Mouse (Mus musculus): Measurements from ENCODE around the gene Capns1. TPM values are rescaled to one million over a fixed set of nuclear protein-coding genes. Genes with fewer than 3 reads are reported as not detected.
A peak's percentile ranks its signal among the peaks of the same experiment; 100 is the strongest.
"Not testable (repeated sequence)": the region's sequence is repeated elsewhere in the genome, so short reads cannot be mapped to it uniquely, and the experiment has no call there.

Gene Capns1
- polyA plus RNA-seq, 1 experiment from 2014 or later = 83.7 TPM

GRCm38 (mm10) chr7:30184641-30185348, 13.8 kb downstream of the Capns1 start:
- no peak overlapping the region for H3K27ac ChIP-seq
- no peak overlapping the region for H3K4me3 ChIP-seq (replicated peaks)
- H3K4me2 ChIP-seq (replicated peaks) = peak overlapping the region; percentile 53
- no peak for ATAC-seq
- H3K36me3 ChIP-seq = peaks cover 22% of the 10 kb centered on the region
- H3K27me3 ChIP-seq (replicated peaks) = no peaks in the 10 kb centered on the region
- no peaks in the 10 kb centered on the region for H3K9me3 ChIP-seq
- H3K9ac ChIP-seq = no peak overlapping the region; the same call in 1 of the 2 replicates
- WGBS = 75% methylated on average over 13 of the region's 13 CpGs
- H3K4me1 ChIP-seq (replicated peaks) = peaks cover 13% of the 10 kb centered on the region; the same call in 1 of the 2 replicates

DNA sequence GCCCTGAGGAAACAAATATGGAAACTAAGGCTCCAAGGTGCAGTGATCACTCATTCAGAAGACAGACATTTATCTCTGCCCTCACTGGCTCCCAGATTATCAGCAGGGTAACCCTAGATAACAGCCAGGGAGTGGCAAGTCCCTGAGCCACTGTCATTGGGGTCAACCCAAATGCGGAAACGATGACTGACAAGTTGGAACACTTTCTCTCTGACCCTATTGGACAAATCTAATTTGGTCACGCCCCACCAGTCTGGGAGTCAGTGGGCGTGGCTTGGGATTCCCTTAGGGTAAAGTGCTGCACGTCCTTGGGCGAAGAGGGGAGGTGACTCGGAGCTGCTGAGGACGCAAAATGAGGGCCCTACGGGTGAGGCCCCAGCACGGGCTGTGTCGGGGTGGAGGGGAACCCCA, 14.7 kb downstream of the Capns1 start, which contains the start of gene Cox7a1:
Cox7a1 (plus strand) TSS at position 266 of the 411 bp plus-strand sequence.
- WGBS = 0% methylated on average over 11 of the region's 11 CpGs
- Histone ChIP-seq H3K27ac (peak within 1 kb of the TSS; percentile 58), H3K9ac (peak within 1 kb of the TSS; percentile 31; the same call in 1 of the 2 replicates)

DNA sequence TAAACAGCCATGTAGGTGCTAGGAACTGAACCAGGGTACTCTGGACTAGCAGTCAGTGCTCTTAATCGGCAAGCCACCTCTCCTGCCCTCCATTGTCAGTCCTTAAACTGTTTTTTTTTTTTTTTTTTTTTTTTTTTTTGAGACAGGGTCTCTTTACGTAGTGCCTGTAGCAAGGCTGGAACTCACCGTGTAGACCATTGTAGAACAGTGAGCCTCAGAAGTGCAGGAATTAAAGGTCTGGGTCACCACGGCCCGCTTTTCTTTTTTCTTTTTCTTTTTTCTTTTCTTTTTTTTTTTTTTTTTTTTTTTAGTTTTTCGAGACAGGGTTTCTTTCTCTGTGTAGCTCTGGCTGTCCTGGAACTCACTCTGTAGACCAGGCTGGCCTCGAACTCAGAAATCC, 15.4 kb downstream of the Capns1 start:
- H3K4me1 ChIP-seq (replicated peaks) = peaks cover 13% of the 10 kb centered on the region; the same call in 1 of the 2 replicates

More for the DNA sequence above, 14.7 kb downstream of the Capns1 start, which contains the start of gene Cox7a1:
- Histone ChIP-seq H3K9me3 (no peaks in the 10 kb centered on the region), H3K27me3 (replicated peaks) (no peaks in the 10 kb centered on the region), H3K4me2 (replicated peaks) (peak within 1 kb of the TSS; percentile 53), H3K4me3 (replicated peaks) (peak within 1 kb of the TSS; percentile 17), H3K4me1 (replicated peaks) (peaks cover 13% of the 10 kb centered on the region; the same call in 1 of the 2 replicates), H3K36me3 (peaks cover 22% of the 10 kb centered on the region)
- ATAC-seq = peak; percentile 88

GRCm38 (mm10) chr7:30181929-30182328, 16.7 kb downstream of the Capns1 start:
- peaks cover 19% of the 10 kb centered on the region for H3K36me3 ChIP-seq
- H3K4me3 ChIP-seq (replicated peaks); H3K4me2 ChIP-seq (replicated peaks); H3K27me3 ChIP-seq (replicated peaks); H3K9me3 ChIP-seq; ATAC-seq; H3K9ac ChIP-seq; H3K27ac ChIP-seq: not testable (repeated sequence)
- 92% methylated on average over 10 of the region's 10 CpGs for WGBS
- peaks cover 13% of the 10 kb centered on the region; the same call in 1 of the 2 replicates for H3K4me1 ChIP-seq (replicated peaks)

More for the DNA sequence above, 15.4 kb downstream of the Capns1 start:
- H3K27ac ChIP-seq; H3K4me3 ChIP-seq (replicated peaks); H3K4me2 ChIP-seq (replicated peaks); H3K9ac ChIP-seq; H3K9me3 ChIP-seq; ATAC-seq; H3K27me3 ChIP-seq (replicated peaks): not testable (repeated sequence)
- 72% methylated on average over 7 of the region's 7 CpGs for WGBS
- peaks cover 24% of the 10 kb centered on the region for H3K36me3 ChIP-seq

GRCm38 (mm10) chr7:30181308-30181707, 17.3 kb downstream of the Capns1 start:
- Histone ChIP-seq H3K36me3 (peaks cover 13% of the 10 kb centered on the region), H3K4me3 (replicated peaks) (no peak overlapping the region), H3K4me2 (replicated peaks) (no peak overlapping the region), H3K27me3 (replicated peaks) (no peaks in the 10 kb centered on the region), H3K4me1 (replicated peaks) (peaks cover 13% of the 10 kb centered on the region; the same call in 1 of the 2 replicates), H3K9ac (no peak overlapping the region), H3K27ac (no peak overlapping the region), H3K9me3 (no peaks in the 10 kb centered on the region)
- WGBS = 3% methylated on average over 4 of the region's 4 CpGs
- 0 out of 2 replicates have a peak, but pooled peaks have one; percentile 9 for ATAC-seq

DNA sequence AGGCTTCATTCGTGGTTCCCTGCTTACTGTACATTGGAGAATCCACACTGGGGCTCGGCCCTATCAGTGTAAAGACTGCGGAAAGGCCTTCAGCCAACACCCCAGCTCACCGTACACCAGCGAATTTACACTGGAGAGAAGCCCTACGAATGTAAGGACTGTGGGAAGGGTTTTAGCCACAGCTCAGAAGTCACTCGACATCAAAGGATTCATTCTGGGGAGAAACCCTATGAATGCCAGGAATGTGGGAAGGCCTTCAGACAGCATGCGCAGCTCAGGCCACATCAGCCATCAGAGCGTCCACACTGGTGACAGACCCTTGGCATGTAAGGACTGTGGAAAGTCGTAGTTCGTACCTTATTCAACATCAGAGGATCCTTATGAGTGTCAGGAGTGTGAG, 20.4 kb downstream of the Capns1 start:
- ATAC-seq = no peak
- WGBS = 79% methylated on average over 11 of the region's 11 CpGs
- H3K4me2 ChIP-seq (replicated peaks) = no peak overlapping the region
- H3K9me3 ChIP-seq = no peaks in the 10 kb centered on the region
- no peak overlapping the region for H3K27ac ChIP-seq
- no peak overlapping the region for H3K9ac ChIP-seq
- H3K27me3 ChIP-seq (replicated peaks) = no peaks in the 10 kb centered on the region
- H3K4me1 ChIP-seq (replicated peaks) = no peaks in the 10 kb centered on the region
- no peak overlapping the region for H3K4me3 ChIP-seq (replicated peaks)
- H3K36me3 ChIP-seq = peaks cover 12% of the 10 kb centered on the region

GRCm38 (mm10) chr7:30176474-30176873, 22.1 kb downstream of the Capns1 start:
- ATAC-seq = no peak
- Histone ChIP-seq H3K9me3 (no peaks in the 10 kb centered on the region), H3K9ac (no peak overlapping the region), H3K36me3 (peaks cover 12% of the 10 kb centered on the region), H3K27me3 (replicated peaks) (no peaks in the 10 kb centered on the region), H3K4me2 (replicated peaks) (no peak overlapping the region), H3K4me3 (replicated peaks) (no peak overlapping the region), H3K4me1 (replicated peaks) (no peaks in the 10 kb centered on the region), H3K27ac (no peak overlapping the region)
- 82% methylated on average over 12 of the region's 12 CpGs for WGBS

DNA sequence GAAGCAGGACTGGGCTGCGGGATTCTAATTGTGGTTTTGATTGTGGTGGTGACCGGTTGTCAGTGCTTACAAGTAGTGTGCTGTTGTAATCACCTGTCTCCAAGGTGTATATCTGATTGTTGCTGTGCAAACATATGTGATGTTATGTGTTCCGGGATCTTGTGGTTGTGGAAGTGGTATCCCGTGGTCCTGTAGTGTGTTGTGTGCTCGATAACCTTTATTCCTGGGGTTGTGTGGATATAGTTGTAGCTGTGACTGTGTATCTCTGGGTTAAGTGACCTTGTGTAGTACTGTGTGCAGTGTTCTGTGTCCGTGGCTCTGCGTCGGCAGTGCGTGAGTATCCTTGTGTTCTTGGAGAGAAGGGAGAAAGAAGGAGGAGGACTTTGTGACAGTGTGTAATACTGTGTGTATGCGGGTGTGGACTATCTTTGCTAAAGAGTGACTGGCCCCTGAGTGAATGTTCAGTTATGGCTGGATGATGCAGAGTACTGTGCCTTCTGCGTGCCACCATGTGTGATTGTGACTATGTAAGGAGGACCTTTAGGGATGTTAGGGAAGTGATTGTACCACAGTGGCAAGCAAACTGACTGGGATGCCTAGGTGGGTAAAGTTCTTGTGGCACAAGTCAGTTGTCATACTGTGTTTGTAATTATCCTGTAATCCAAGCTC, 28.2 kb downstream of the Capns1 start:
- peak overlapping the region; percentile 83; the same call in 1 of the 2 replicates for H3K27ac ChIP-seq
- 18% methylated on average over 11 of the region's 11 CpGs for WGBS
- H3K27me3 ChIP-seq (replicated peaks) = no peaks in the 10 kb centered on the region
- peak overlapping the region; percentile 73 for H3K9ac ChIP-seq
- ATAC-seq = peak; percentile 36; the same call in 1 of the 2 replicates
- peak overlapping the region; percentile 69 for H3K4me2 ChIP-seq (replicated peaks)
- peaks cover 7% of the 10 kb centered on the region; the same call in 1 of the 2 replicates for H3K4me1 ChIP-seq (replicated peaks)
- no peaks in the 10 kb centered on the region for H3K9me3 ChIP-seq
- peaks cover 14% of the 10 kb centered on the region for H3K36me3 ChIP-seq
- H3K4me3 ChIP-seq (replicated peaks) = peak overlapping the region; percentile 61

- no peaks in the 10 kb centered on the region for H3K27me3 ChIP-seq (replicated peaks)
- peak within 1 kb of the TSS; percentile 73 for H3K9ac ChIP-seq
- peak within 1 kb of the TSS; percentile 69 for H3K4me2 ChIP-seq (replicated peaks)
- under 1% methylated on average over 36 of the region's 36 CpGs for WGBS
- no peaks in the 10 kb centered on the region for H3K9me3 ChIP-seq
- peaks cover 7% of the 10 kb centered on the region; the same call in 1 of the 2 replicates for H3K4me1 ChIP-seq (replicated peaks)
- H3K4me3 ChIP-seq (replicated peaks) = peak within 1 kb of the TSS; percentile 61
- peak; percentile 99 for ATAC-seq
- H3K36me3 ChIP-seq = peaks cover 18% of the 10 kb centered on the region
- H3K27ac ChIP-seq = peak within 1 kb of the TSS; percentile 83
Measured at GRCm38 (mm10) chr7:30169583-30170282, 28.9 kb downstream of the Capns1 start, which contains the start of gene Zfp146. Zfp146 (minus strand) TSS chr7:30169750.

DNA sequence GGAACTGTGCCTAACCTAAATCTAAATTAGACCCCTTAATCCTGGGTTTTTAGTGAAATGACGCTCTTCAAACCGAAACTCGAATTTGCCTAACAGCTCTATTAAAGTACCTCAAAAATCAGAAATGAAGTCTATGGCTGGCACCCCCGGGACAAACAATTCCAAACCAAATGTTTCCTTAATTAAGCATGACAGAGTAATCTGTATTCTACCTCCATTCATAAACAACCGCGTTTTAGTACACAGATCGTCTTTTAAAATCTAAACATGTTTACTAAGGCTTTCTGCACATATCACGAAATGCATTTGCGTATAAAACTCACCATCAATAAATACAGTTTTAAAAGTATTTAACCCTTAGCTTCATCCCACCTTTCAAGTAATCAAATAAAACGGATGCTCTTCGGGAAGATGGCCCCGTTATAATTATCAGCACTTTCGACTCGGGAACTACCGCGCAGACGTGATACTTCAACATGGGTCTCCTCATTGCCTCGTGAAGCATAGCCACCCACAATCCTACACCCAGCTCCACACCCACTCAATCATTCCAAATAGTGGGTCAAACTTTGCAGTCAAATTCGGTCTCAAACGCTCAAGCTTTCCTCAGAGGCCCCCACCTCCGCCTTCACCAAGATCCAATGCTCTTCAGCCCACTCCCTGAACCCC, 29.6 kb downstream of the Capns1 start:
- H3K9me3 ChIP-seq = no peaks in the 10 kb centered on the region
- WGBS = 2% methylated on average over 21 of the region's 21 CpGs
- H3K9ac ChIP-seq = peak overlapping the region; percentile 73
- peak overlapping the region; percentile 83 for H3K27ac ChIP-seq
- peak overlapping the region; percentile 69 for H3K4me2 ChIP-seq (replicated peaks)
- peak overlapping the region; percentile 61 for H3K4me3 ChIP-seq (replicated peaks)
- H3K36me3 ChIP-seq = peaks cover 19% of the 10 kb centered on the region
- H3K27me3 ChIP-seq (replicated peaks) = no peaks in the 10 kb centered on the region
- H3K4me1 ChIP-seq (replicated peaks) = peaks cover 7% of the 10 kb centered on the region; the same call in 1 of the 2 replicates
- ATAC-seq = peak; percentile 29

DNA sequence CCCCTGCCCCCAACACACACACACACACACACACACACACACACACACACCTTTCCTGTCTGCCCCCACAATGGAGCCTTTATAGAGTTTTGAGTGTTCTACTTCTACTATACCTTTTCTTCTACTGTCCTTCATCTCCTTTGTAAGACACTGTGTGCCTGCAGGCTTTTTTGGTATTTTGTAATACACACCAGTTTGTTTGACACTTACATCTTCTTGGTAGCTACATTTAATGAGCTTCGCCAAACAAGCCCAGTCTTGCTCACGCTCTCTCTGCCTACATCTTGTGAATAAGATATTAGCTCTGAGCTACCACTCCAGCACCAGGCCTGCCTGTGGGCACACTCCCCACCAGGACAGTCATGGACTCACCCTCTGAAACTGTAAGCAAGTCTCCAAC, 33.9 kb downstream of the Capns1 start:
- Histone ChIP-seq H3K36me3 (peaks cover 59% of the 10 kb centered on the region), H3K27ac (no peak overlapping the region), H3K4me3 (replicated peaks) (no peak overlapping the region), H3K9me3 (peaks cover 18% of the 10 kb centered on the region), H3K9ac (no peak overlapping the region), H3K27me3 (replicated peaks) (no peaks in the 10 kb centered on the region), H3K4me2 (replicated peaks) (no peak overlapping the region), H3K4me1 (replicated peaks) (no peaks in the 10 kb centered on the region)
- no peak for ATAC-seq
- WGBS = 97% methylated on average over 2 of the region's 2 CpGs
